Mouse (Mus musculus) lung, postnatal 0 days (tissue): ENCODE data around the gene Fggy.

Experiments
- CTCF ChIP-seq: IDR thresholded peaks from 2 replicates; pipeline ENCODE4 v1.5.1; 2016; ENCODE audit warnings: antibody characterized with exemption, mild to moderate bottlenecking
- EP300 ChIP-seq: IDR thresholded peaks from 2 replicates; pipeline ENCODE4 v1.6.1; 2016; ENCODE audit warnings: antibody characterized with exemption, mild to moderate bottlenecking, control low read depth

GRCm38 (mm10) chr4:95621046-95621445 lies 63.7 kb downstream of the Fggy start:
- TF ChIP-seq EP300 (no peak), CTCF (no peak)
